Mouse (Mus musculus): ENCODE data around the gene Ndufs7.
A peak's percentile ranks its signal among the peaks of the same experiment; 100 is the strongest.

Gene Ndufs7

GRCm38 (mm10) chr10:80264341-80265148 lies 15.6 kb downstream of the Ndufs7 start:
- peak; percentile 99 for DNase-seq

DNA sequence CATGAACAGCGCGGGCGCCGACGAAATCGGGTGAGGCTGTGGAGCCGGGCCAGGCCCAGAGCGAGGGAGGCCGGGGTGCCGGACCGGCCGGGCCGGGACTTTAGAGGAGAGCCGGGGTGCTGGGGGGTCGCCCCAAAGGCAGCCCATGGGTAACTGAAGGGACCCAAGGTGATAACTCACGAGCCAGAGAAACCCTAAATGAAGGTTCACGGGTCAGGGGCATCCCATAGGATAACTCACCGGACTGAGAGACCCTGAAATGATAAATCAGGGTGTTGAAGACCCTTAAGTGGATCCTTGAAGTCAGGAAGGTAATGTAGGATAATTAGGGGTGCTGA lies 16.2 kb downstream of the Ndufs7 start:
- no peak for DNase-seq

- no peak for DNase-seq
Observed at GRCm38 (mm10) chr10:80270099-80270498, 21.2 kb downstream of the Ndufs7 start.

- no peak for DNase-seq
Observed at GRCm38 (mm10) chr10:80270734-80271181, 21.8 kb downstream of the Ndufs7 start.

GRCm38 (mm10) chr10:80271186-80271843 lies 22.4 kb downstream of the Ndufs7 start:
- no peak for DNase-seq

DNA sequence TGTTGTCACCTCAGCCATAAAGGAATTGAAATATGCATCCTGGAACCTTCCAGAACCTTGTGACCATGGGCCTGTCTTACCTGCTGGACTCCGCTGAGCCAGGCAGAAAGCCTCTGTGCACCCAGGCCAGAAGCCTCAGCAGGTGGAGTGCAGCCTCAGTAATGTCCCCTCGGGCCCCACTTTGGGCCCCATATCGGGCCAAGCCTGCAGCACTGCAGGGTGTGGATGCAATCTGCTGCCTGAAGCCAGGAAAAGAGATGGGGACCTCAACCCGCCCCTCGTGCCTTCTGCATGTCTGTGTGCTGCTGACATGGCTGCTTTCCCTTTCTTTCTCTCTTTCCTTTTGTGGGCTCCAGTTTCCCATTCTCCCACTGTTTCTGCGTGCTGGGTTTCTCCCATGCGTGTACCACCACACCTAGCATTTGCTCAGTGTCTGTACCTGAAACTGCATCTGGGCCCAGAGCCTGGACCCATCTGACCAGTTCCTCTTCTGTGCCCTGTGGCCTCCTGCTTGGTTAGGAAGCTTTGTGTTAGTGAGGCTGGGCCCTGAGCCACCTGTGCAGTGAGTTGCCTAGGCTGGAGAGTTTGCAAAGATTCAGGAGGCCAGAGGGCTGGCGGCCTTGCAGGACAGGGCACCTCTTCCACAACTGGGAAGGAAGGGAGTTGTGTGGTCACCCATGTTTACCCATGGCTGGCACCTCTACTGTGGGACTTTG lies 23.1 kb downstream of the Ndufs7 start:
- DNase-seq, result no peak

- DNase-seq, result no peak
Observed at GRCm38 (mm10) chr10:80273847-80274246, 24.9 kb downstream of the Ndufs7 start.

- no peak for DNase-seq
Observed at GRCm38 (mm10) chr10:80276238-80276637, 27.3 kb downstream of the Ndufs7 start.

DNA sequence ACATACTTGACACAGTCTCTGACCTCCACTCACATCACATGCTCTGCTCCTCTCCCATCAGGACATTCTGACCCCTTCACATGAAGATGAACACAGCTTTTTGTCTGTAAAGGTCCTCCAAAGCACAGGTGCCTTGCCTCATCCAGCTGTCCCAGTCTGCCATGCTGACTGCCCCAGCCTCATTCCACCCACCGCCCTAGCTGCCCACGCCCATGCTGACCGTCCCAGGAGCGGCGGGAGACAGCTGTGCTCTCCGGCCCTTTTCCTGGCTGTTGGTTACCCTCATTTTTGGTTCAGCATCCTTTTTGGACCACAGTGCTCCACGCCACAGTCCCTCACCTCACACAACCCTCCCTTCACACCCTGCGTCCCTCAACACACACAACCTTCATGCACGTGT lies 29.5 kb downstream of the Ndufs7 start:
- DNase-seq, result no peak

DNA sequence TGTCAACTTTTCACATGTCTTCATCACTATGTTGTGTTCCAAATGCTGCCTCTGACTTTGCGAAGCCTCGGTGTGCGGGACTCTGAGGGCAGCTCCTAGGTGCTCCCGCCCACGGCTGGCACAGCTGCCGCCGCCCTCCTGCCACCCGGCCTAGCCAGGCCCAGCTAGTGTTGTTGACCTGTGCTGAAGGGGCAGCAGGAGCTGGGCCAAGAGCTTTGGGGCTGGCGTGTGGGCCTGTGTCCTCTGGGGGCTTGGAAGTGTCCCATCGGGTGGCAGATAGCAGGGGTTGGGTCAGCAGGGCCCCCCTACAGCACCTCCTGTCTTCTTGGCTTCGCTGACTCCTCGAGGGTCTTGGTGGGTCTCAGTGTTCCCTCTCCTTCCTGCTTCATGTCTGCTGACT lies 30.4 kb downstream of the Ndufs7 start:
- no peak for DNase-seq

DNA sequence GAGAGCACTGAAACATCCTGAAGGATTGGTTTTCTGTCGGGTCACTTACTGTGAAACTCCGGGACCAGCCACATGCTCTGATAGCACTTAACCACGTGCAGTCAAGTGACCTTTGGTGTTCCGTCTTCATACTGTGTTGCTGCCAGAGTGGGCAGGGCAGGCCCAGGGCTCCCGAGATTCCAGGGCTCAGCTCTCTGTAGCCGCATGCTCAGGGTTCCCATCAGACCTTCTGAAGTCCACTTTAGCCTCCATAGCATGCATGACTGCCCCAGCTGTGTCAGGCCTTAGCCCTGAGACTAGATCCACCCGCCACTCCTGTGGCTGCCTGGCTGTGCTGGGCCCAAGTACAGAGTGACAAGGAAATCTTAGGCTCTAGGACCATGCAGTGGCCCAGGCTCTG lies 32.4 kb downstream of the Ndufs7 start:
- DNase-seq, result no peak

GRCm38 (mm10) chr10:80281921-80282371 lies 33.0 kb downstream of the Ndufs7 start:
- DNase-seq, result no peak

DNA sequence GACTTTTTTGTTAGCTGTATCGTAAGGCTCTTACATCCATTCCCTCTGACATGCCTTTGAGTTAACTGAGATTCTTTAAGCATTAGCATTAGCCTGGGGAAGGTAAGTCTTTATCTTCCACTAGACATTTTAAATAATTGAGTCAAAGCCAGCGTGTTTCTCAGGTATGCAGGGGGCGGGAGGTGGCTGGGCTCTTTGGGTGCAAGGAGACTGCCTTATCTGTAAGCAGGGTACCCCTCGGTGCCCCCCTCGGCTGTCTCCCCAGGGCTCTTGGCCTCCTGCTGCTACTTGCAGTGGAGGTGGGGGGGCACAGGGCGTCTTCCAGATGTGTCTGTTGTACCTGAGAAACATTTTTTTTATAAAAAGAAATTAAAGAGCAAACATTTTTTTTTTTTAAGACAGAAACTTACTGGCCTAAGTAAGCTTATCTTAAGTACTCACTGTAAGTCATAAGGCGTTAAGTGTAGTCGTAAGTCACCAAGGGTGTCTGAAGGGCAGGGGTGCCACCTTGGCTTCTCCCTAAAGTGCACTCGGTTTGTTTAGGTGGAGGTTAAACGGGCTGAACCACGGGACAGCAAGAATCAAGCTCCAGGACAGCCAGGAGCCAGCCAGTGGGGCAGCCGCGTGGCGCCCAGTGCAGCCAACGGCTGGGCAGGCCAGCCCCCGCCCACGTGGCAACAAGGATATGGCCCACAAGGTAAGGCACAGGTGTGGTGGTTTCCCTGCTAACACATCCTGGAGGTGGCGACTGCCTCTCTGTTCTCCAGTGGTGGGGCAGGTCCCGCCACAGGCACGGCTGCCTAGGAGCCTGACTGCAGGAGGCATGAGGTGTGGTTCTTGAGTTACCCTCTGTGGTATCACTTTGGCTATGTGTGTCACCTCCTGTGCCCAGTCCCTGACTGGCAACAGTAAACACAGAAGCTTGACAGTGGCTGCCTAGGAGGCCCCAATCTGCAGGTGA lies 33.8 kb downstream of the Ndufs7 start:
- DNase-seq, result no peak

- DNase-seq, result no peak
Observed at GRCm38 (mm10) chr10:80285222-80286070, 36.5 kb downstream of the Ndufs7 start.

DNA sequence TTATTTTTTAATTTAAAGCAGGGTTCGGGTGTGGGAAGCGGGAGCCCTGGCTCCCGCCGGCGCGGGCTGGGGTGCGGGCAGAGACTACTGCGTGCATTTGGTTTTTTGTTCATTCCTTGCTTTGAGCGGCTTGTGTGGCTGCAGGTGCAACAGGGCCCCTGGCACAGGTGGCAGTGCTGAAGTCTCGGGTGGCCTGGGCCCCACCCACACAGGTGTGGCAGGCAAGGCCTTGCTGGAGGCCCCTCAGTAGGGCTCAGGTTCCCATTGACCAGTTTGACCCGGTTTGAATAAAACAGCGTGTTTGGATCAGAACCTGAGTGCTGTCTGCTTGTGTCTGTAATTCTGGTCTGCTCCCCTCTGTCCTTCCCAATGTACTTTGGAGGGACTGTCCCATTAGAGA lies 39.2 kb downstream of the Ndufs7 start:
- no peak for DNase-seq

GRCm38 (mm10) chr10:80288657-80289056 lies 39.7 kb downstream of the Ndufs7 start:
- no peak for DNase-seq

DNA sequence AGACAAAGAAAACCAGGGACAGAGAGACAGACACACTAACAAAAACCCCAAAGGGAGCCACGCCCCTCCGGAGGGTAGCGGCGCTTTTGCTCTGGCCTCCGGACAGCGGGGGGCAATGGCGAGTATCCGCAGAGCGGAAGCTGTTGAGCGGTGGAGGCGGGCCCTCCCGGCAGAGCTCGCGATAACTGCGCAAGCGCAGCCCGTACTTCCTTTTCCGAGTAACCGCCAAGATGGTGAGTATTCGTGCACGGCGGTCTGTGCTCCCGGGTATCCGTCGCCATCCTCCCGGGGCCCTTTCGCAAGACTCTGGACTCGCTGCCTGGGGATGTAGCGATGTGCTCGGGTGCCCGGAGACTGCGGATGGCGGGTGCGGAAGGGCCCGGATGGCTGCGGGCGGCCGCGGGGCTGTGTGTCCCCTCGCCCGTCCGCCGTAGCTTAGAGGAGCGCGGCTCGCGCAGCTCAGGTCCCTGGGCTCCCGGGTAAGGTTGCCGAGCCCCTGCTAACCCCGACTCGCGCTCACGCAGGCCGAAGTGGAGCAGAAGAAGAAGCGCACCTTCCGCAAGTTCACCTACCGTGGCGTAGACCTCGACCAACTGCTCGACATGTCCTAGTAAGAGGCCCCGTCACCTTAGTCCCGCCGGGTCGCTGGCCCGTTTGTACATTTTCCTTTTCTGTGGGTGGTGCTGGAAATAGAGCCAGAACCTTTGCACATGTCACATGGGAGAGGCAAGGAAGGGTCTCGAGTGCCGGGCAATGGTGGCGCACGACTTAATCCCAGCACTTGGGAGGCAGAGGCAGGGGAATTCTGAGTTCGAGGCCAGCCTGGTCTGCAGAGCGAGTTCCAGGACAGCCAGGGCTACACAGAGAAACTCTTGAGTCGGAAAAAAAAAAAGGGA lies 43.6 kb downstream of the Ndufs7 start, which contains the start of gene Rps15:
TSS of gene Rps15 (plus strand) at position 203 of the 896 bp plus-strand sequence.
- peak; percentile 94 for DNase-seq

DNA sequence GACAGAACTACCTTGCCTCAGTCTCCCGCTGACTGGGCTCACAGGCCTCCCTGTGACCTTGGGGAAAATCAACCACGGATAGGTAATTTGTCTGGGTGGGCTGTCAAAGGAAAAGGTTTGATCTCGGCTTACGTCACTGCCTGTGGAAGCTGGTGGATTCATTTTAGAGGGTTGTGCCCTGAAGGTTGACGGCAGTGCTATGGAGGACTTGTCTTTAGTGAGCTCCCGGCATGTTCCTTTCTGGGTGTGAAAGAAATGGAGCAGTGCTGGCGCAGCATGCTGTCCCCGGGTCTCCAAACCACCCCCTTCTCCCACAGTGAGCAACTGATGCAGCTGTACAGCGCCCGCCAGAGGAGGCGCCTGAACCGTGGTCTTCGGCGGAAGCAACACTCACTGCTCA lies 44.4 kb downstream of the Ndufs7 start:
- DNase-seq, result no peak

GRCm38 (mm10) chr10:80294311-80294710 lies 45.4 kb downstream of the Ndufs7 start:
- no peak for DNase-seq

- no peak for DNase-seq
Observed at GRCm38 (mm10) chr10:80294788-80295303, 45.9 kb downstream of the Ndufs7 start.

Measured in cerebellum, adult 11 months (tissue).